Mouse (Mus musculus) frontal cortex, postnatal 25 days (tissue): Measurements from ENCODE around the gene Olfr776.
"Not testable (repeated sequence)": the region's sequence is repeated elsewhere in the genome, so short reads cannot be mapped to it uniquely, and the experiment has no call there.

Experiments
- DNase-seq, 2 experiments: peaks; one replicate each; pipeline ENCODE4 v3.0.0; 2022; ENCODE audit warnings: low spot score in 2 of 2

Olfr776 gene

DNA sequence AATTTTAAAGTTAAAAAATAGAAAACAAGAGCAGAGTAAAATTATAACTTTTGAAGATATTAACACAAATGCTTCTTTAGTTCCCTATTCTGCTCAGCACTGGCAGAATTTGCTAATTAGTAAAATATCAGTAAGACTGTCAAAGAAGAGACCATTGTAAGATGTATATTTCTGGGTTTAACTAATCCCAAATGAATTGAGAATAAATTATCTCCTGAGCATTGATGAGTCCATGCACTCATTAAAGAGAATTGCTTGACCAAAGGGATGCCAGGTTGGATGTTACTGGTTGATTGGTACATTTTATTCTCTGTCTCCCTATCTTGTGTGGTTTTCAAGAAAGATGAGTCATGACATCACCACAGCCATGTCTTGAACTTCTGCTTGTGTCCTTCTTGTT lies at the start of gene Olfr776:
Olfr776 (plus strand) TSS at position 301 of the 400 bp plus-strand sequence.
- no peak for DNase-seq

DNA sequence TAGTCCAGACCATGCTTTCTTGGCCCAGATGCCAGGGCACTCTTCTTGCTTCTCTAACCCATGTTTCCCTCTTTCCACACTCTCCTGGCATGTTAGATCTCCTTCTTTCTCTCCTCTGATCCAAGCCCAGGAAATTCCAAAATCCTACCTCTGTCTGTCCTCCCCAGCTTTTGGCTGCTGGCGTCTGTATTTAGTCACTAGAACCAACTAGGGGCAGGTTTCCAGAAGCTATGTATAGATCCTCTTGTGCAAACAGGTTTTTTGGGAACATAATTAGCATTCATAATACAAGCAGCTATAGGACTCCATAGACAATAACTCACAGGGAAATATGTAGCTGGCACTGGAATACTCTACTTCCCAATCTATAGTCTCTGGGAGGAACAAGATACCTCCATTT lies 28.2 kb upstream of the Olfr776 start:
- DNase-seq: no peak

DNA sequence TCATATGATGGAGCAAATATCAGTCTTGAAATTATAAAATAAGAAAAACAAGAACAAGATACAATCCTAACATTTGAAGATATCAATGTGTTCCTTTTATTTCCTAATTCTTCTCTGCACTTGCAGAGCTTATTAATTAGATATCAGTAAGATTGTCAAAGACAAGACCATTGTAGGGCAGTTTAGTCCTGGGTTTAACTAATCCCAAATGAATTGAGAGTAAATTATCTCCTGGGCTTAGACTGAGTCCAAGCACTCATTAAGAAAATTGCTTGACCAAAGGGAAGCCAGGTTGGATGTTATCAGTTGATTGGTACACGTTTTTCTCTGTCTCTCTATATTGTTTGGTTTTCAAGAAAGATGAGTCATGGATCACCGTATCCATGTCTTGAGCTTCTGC lies 23.0 kb upstream of the Olfr776 start, which contains the start of gene Olfr774:
Olfr774 (plus strand) TSS at position 301 of the 400 bp plus-strand sequence.
- no peak for DNase-seq

DNA sequence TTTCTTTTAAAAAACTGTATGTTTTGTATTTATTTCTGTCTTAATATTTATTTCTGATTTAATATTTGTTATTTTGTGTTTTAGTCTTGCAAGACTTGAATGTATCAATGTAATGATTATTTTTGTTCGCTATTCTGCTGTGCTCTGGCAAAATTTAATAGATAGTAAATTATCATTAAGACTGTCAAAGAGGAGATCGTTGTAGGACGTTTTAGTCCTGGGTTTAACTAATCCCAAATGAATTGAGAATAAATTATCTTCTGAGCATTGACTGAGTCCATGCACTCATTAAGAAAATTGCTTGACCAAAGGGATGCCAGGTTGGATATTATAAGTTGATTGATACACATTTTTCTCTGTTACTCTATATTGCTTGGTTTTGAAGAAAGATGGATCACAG lies 10.8 kb upstream of the Olfr776 start, which contains the start of gene Olfr775:
Olfr775 (plus strand) TSS at position 301 of the 400 bp plus-strand sequence.
- no peak for DNase-seq

DNA sequence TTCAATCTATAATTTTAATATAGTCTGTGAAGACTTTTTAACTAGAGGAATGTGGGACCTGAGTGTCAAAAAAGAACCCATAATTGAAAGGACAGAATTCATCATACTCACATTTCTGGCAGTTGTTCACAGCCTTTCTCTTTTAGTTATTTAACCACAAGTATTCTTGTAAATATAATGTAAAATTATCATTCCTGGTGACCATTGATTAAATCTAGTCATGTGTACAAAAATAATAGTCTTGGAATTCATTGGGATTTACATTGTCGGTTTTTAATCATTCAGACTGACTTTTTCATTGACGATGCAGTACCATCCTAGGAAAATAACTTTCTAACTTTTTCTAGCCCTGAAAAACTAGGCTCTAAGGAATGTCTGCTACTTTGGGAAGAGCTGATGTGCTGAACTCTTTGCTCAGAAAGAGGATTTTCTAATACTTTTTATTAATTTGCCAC lies 12.2 kb downstream of the Olfr776 start, which contains the start of gene Olfr777:
Olfr777 (minus strand) TSS at position 405 of the 455 bp plus-strand sequence.
- no peak for DNase-seq

DNA sequence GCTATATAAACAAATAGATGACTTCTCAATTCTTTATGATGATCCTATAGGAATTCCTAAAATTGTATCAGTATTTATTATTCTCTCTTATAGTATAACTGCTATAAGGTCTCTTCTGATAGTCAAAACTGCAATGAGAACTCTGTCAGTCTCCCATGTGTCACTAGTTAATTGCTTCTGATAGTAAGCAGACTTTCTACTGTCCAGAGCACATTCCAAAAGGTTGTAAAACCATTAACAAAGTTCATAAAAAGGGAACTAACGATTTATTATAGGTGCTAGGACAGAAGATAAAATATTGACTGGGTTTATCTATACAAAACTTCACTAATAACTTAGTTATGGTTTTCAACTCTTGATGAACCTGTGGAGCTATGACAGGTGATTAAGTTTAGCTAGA lies 54.0 kb downstream of the Olfr776 start:
- not testable (repeated sequence) for DNase-seq

DNA sequence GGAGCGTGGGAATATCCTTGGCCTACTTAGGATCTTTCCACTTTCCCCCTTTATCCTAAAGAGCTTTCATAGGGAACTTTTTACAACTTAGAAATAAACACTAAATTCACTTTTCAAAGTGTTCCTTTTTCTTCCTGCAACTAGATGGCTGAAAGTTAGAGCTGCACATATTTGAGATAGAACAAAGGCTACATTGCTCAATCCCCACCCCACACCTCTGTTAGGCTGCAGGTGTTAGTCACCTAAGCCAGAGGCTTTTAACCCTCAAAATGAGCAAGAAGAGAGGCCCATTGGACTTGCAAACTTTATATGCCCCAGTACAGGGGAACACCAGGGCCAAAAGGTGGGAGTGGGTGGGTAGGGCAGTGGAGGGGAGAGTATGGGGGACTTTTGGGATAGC lies 54.6 kb downstream of the Olfr776 start:
- not testable (repeated sequence) for DNase-seq
